In genomic region chr14:54180754-54181153, GRCm38 (mm10) we compare ENCODE assay signal across 12 mouse cellular contexts.
DNase-seq lines count a peak whose midpoint lies in the region; ATAC-seq and TF ChIP-seq lines count a peak whose summit lies in the region.
"Had no signal": no experiment of that assay in that cellular context is flagged by ENCODE, and none has a peak within 500 bp of the region (broad histone marks: within the 10 kb centered on the region; RNA-seq: fewer than 3 reads in every experiment).

No protein-coding gene starts in this region.

- H3K4me2 ChIP-seq in midbrain, postnatal 0 days (ENCODE audit: low read depth, low read length, poor library complexity, severe bottlenecking), result no peak overlapping the region
- H3K4me2 ChIP-seq in midbrain, embryonic 11.5 days, result no peak overlapping the region
- no peak overlapping the region for H3K4me2 ChIP-seq in stomach, embryonic 15.5 days
- H3K4me2 ChIP-seq: embryonic facial prominence, embryonic 13.5 days had no signal

- no peak overlapping the region for H3K9ac ChIP-seq in midbrain, postnatal 0 days (replicated peaks; ENCODE audit: low read length, poor library complexity, severe bottlenecking)
- H3K9ac ChIP-seq in midbrain, embryonic 11.5 days (ENCODE audit: low read length), result no peak overlapping the region
- no peak overlapping the region for H3K9ac ChIP-seq in stomach, embryonic 15.5 days
- H3K9ac ChIP-seq: embryonic facial prominence, embryonic 13.5 days had no signal

- H3K4me3 ChIP-seq in midbrain, postnatal 0 days (ENCODE audit: low read depth, low read length), result no peak overlapping the region
- no peak overlapping the region for H3K4me3 ChIP-seq in midbrain, embryonic 11.5 days (ENCODE audit: low read depth, low read length)
- no peak overlapping the region for H3K4me3 ChIP-seq in stomach, embryonic 15.5 days (replicated peaks)
- H3K4me3 ChIP-seq: embryonic facial prominence, embryonic 13.5 days had no signal

- 74% methylated on average over 3 of the region's 3 CpGs for WGBS in midbrain, postnatal 0 days
- WGBS in midbrain, embryonic 11.5 days, result 88% methylated on average over 3 of the region's 3 CpGs
- 62% methylated on average over 3 of the region's 3 CpGs for WGBS in stomach, embryonic 15.5 days

- peak; percentile 31 for DNase-seq in gastrocnemius, postnatal 10 days
- no peak for DNase-seq in gastrocnemius, adult 8-10 months (ENCODE audit: low spot score in 2 of 2)
- DNase-seq in kidney, postnatal 10 days, result peak; percentile 26
- no peak for DNase-seq in kidney, adult 9 months
- DNase-seq in midbrain, postnatal 0 days (ENCODE audit: low spot score), result peak; percentile 55
- no peak for DNase-seq in midbrain, embryonic 11.5 days (ENCODE audit: low spot score, missing footprints)
- DNase-seq in frontal cortex, adult 2 months (ENCODE audit: extremely low spot score in 1 of 2, low spot score in 1 of 2), result no peak

- ATAC-seq in midbrain, postnatal 0 days (ENCODE audit: low FRiP score), result no peak
- ATAC-seq in midbrain, embryonic 11.5 days (ENCODE audit: low FRiP score), result no peak
- no peak; the same call in 1 of the 2 replicates for ATAC-seq in stomach, embryonic 15.5 days (ENCODE audit: insufficient read depth, low FRiP score, low read depth)
- ATAC-seq: forebrain, embryonic 16.5 days had no signal

- H3K9me3 ChIP-seq in midbrain, postnatal 0 days (ENCODE audit: low read length), result no peaks in the 10 kb centered on the region
- no peaks in the 10 kb centered on the region for H3K9me3 ChIP-seq in midbrain, embryonic 11.5 days (ENCODE audit: control insufficient read depth, low read length)
- no peaks in the 10 kb centered on the region for H3K9me3 ChIP-seq in stomach, embryonic 15.5 days
- H3K9me3 ChIP-seq: embryonic facial prominence, embryonic 13.5 days; G1E had no signal

- TF ChIP-seq CTCF in midbrain, postnatal 0 days (IDR thresholded peaks at IDR 0.05), result no peak

- peaks cover 6% of the 10 kb centered on the region for H3K4me1 ChIP-seq in midbrain, postnatal 0 days (ENCODE audit: insufficient read depth, low read length)
- H3K4me1 ChIP-seq in midbrain, embryonic 11.5 days (ENCODE audit: control insufficient read depth, insufficient read depth, low read length), result peaks cover 10% of the 10 kb centered on the region
- H3K4me1 ChIP-seq in stomach, embryonic 15.5 days, result peaks cover 4% of the 10 kb centered on the region; the same call in 1 of the 2 replicates

- H3K36me3 ChIP-seq in midbrain, postnatal 0 days (ENCODE audit: insufficient read depth, low read length), result no peaks in the 10 kb centered on the region
- H3K36me3 ChIP-seq in midbrain, embryonic 11.5 days (ENCODE audit: control insufficient read depth, insufficient read depth, low read length), result no peaks in the 10 kb centered on the region
- no peaks in the 10 kb centered on the region for H3K36me3 ChIP-seq in stomach, embryonic 15.5 days
- H3K36me3 ChIP-seq: embryonic facial prominence, embryonic 13.5 days; G1E had no signal

- H3K27ac ChIP-seq in midbrain, postnatal 0 days (ENCODE audit: low read depth, low read length), result no peak overlapping the region
- H3K27ac ChIP-seq in midbrain, embryonic 11.5 days (ENCODE audit: low read depth, low read length), result no peak overlapping the region
- peak overlapping the region; percentile 52; the same call in 1 of the 2 replicates for H3K27ac ChIP-seq in stomach, embryonic 15.5 days
- H3K27ac ChIP-seq: embryonic facial prominence, embryonic 13.5 days; macrophage had no signal

- no peaks in the 10 kb centered on the region; the same call in 1 of the 2 replicates for H3K27me3 ChIP-seq in midbrain, postnatal 0 days (ENCODE audit: insufficient read depth, low read length)
- H3K27me3 ChIP-seq in midbrain, embryonic 11.5 days (ENCODE audit: control insufficient read depth, insufficient read depth, low read length), result no peaks in the 10 kb centered on the region
- no peaks in the 10 kb centered on the region for H3K27me3 ChIP-seq in stomach, embryonic 15.5 days (replicated peaks)
- H3K27me3 ChIP-seq: embryonic facial prominence, embryonic 13.5 days had no signal

Comparison
In these comparisons a context has a peak if more than half of its experiments do, and no peak if none do; other contexts are left out.
1. DNase-seq: peak in gastrocnemius, postnatal 10 days (single experiment), kidney, postnatal 10 days (single experiment) and midbrain, postnatal 0 days (single experiment); none in gastrocnemius, adult 8-10 months (0 of 2), kidney, adult 9 months (single experiment), midbrain, embryonic 11.5 days (single experiment) and frontal cortex, adult 2 months (0 of 2).